Mouse (Mus musculus) liver, embryonic 16.5 days (tissue): ENCODE data around the gene Cd80. TPM values are rescaled to one million over a fixed set of nuclear protein-coding genes. Genes with fewer than 3 reads are reported as not detected.

Experiments
- ATAC-seq: fragments of 200-750 bp; cut with Nextera tagmentation; 2 replicates; pipeline ENCODE4 v1.8.0; 2017; ENCODE audit warnings: low read depth, mild to moderate bottlenecking, moderate number of reproducible peaks, moderate library complexity
- H3K27ac ChIP-seq: fragments of 300-500 bp; sonication (generic); 2 replicates; pipeline ENCODE4 v1.5.1; 2014; ENCODE audit warnings: mild to moderate bottlenecking, low read length
- H3K27me3 ChIP-seq: fragments of 300-500 bp; sonication (generic); 2 replicates; pipeline ENCODE4 v1.6.1; 2014; ENCODE audit warnings: low read depth, low read length, mixed read lengths; ENCODE audit not compliant: control insufficient read depth, insufficient read depth
- H3K36me3 ChIP-seq: fragments of 300-500 bp; sonication (generic); 2 replicates; pipeline ENCODE4 v1.6.1; 2014; ENCODE audit warnings: mild to moderate bottlenecking; ENCODE audit not compliant: control insufficient read depth, insufficient read depth
- H3K4me1 ChIP-seq: fragments of 300-500 bp; sonication (generic); 2 replicates; pipeline ENCODE4 v1.6.1; 2014; ENCODE audit warnings: low read depth, low read length, mixed read lengths; ENCODE audit not compliant: control insufficient read depth
- H3K4me2 ChIP-seq: fragments of 300-500 bp; sonication (generic); 2 replicates; pipeline ENCODE4 v1.6.1; 2014; ENCODE audit warnings: low read depth, low read length, mixed read lengths
- H3K4me3 ChIP-seq: fragments of 300-500 bp; sonication (generic); 2 replicates; pipeline ENCODE4 v1.5.1; 2014; ENCODE audit warnings: low read depth, mild to moderate bottlenecking, low read length
- H3K9ac ChIP-seq: fragments of 300-500 bp; sonication (generic); 2 replicates; pipeline ENCODE4 v1.6.1; 2014; ENCODE audit warnings: low read depth, low read length
- H3K9me3 ChIP-seq: fragments of 300-500 bp; sonication (generic); replicated peaks from 2 replicates; pipeline ENCODE4 v1.6.1; 2016; ENCODE audit warnings: low read length; ENCODE audit not compliant: control insufficient read depth
- WGBS: fragments of 180-500 bp; shearing (Covaris S2); extraction: QIAGEN DNeasy Blood & Tissue Kit; methylation state at CpG from one replicate; pipeline ENCODE4 v1.1.7; 2014; ENCODE audit not compliant: insufficient replicate concordance; 5-methylcytosine and 5-hydroxymethylcytosine counted together
- polyA plus RNA-seq: library from polyadenylated mRNA; unstranded; fragments of >200 nt; fragmentation: Nextera tagmentation; extraction: Ambion mirVana; gene quantifications from 2 replicates; pipeline ENCODE4 v1.2.1, GENCODE M21; 2015

Cd80 gene
- polyA plus RNA-seq, 1 experiment from 2014 or later: 0.21 TPM

DNA sequence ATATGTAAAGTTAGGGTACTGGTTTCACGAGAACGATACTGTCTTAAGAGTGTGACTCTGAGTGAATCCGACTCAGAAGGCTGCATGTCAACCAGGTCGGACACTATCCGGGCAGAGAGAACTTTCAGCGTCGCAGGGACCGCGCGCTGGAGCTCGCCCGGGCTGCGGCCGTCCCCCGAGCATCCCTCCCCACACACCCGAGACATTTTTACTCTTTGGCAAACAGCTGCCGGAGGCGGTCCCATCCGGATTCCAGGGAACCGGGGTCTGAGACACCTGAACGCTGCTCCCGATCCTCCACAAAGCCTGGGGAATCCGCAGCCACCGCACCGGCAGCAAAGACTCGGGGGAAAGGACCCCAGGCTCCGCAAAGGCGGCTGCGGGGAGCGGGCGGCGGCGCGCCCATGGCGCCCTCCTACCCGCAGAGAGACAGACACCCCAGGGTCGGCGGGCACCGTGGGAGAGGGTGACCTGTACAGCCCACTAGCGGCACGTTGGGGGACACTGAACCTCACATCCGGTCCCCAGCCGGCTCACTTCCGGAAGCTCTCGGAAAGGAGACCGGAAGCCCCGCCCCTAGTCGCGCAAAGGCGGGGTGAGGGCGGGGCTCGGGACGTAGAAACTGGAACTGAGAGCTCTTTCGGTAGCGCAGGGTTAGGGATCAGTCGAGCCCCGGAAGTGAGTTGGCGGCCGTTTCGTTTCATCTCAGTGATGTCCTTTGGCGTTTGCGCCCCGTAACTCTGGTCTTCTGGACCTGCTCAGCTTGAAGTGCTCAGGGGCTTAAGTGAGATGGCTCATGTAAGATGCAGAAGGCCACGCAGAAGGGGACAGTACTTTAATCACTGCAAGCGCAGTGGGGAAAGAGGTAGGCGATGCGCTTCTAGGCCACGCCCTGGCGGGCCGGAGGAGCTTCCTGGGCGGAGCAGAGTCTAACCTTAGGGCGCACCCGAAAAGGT lies 67.0 kb downstream of the Cd80 start, which contains the start of gene Timmdc1:
Timmdc1 (minus strand) TSS at position 535 of the 956 bp plus-strand sequence.
- peak within 1 kb of the TSS; percentile 99 for H3K4me3 ChIP-seq
- WGBS: under 1% methylated on average over 73 of the region's 73 CpGs

GRCm38 (mm10) chr16:38526264-38526663 lies 70.9 kb downstream of the Cd80 start:
- H3K9me3 ChIP-seq: no peaks in the 10 kb centered on the region
- H3K27ac ChIP-seq: no peak overlapping the region
- no peak overlapping the region for H3K4me3 ChIP-seq
- no peaks in the 10 kb centered on the region; the same call in 1 of the 2 replicates for H3K36me3 ChIP-seq
- H3K4me2 ChIP-seq: no peak overlapping the region
- no peaks in the 10 kb centered on the region for H3K27me3 ChIP-seq
- no peak for ATAC-seq
- 59% methylated on average over 6 of the region's 6 CpGs for WGBS
- H3K4me1 ChIP-seq: peaks cover 11% of the 10 kb centered on the region
- no peak overlapping the region for H3K9ac ChIP-seq

More for the DNA sequence above, 67.0 kb downstream of the Cd80 start, which contains the start of gene Timmdc1:
- ATAC-seq: peak; percentile 98
- no peaks in the 10 kb centered on the region for H3K27me3 ChIP-seq
- 0 out of 2 replicates have a peak, but pooled peaks cover 3% of the 10 kb centered on the region for H3K36me3 ChIP-seq
- peak within 1 kb of the TSS; percentile 98 for H3K27ac ChIP-seq
- peaks cover 12% of the 10 kb centered on the region for H3K4me1 ChIP-seq
- peak within 1 kb of the TSS; percentile 97 for H3K9ac ChIP-seq
- peak within 1 kb of the TSS; percentile 81 for H3K4me2 ChIP-seq
- H3K9me3 ChIP-seq: no peaks in the 10 kb centered on the region

DNA sequence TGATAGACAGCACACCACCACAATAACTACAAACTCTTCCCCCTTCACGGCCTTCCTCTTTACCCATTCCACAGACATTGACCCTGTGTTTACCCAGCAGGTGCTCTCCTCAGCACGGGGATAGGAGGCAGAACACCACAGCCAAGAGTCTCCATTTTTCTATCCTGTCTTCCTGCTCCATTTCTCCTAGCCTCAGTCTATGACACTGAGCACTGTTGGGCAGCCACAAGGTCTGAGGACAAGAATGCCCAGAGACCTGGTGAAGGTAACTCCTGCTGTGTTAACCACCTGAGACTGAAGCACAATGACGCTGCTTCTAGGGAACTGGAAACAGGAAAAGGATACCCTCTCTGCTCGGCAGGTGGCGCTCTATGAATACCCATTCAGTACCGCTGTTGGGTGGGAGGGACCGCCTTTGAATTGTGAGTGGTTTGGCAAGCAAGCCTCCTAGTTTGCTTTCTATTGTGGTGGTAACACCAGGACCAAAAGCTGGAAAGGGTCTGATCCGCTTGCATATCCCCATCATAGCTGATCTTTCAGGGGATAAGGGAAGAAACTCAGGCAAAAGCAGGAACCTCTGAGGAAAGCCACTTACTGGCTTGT lies 81.3 kb downstream of the Cd80 start:
- H3K4me1 ChIP-seq: no peaks in the 10 kb centered on the region
- no peaks in the 10 kb centered on the region for H3K27me3 ChIP-seq
- no peak overlapping the region for H3K9ac ChIP-seq
- no peak overlapping the region for H3K4me3 ChIP-seq
- H3K36me3 ChIP-seq: no peaks in the 10 kb centered on the region
- H3K27ac ChIP-seq: no peak overlapping the region
- no peak for ATAC-seq
- H3K4me2 ChIP-seq: no peak overlapping the region
- 34% methylated on average over 8 of the region's 8 CpGs for WGBS
- H3K9me3 ChIP-seq: no peaks in the 10 kb centered on the region

DNA sequence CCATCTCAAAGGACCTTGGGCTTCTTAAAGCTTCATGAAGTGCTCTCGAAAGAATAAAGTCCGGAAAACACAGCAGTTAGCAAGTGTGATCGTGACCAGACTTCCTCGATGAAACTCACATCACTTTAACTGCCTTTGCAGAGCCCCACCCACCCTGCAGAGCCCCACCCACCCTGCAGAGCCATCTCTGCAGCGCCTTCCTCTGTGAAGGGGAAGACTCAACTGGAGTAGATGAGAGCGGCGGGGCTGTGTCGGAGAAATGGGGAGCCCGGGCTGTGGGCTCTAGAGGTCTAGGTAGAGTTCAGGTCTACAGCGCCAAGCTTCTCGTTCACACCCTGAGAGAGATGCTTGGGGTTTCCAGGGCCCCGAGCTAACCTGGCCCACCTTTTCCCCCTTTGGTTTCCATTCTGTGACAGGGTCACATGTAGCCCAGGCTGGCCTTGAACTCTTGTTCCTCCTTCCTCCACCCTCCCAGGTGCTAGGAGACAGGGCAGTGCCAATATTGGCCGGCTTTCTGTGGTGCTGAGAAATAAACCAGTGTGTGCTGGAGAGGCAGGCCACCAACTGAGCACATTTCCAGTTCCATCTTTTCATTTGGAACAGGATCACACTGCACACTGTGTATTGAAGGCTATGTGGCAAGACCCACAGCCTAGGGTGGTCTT lies 83.5 kb downstream of the Cd80 start:
- Histone ChIP-seq H3K9ac (no peak overlapping the region), H3K27me3 (no peaks in the 10 kb centered on the region), H3K4me3 (no peak overlapping the region), H3K36me3 (no peaks in the 10 kb centered on the region), H3K4me2 (no peak overlapping the region), H3K9me3 (no peaks in the 10 kb centered on the region), H3K4me1 (no peaks in the 10 kb centered on the region), H3K27ac (no peak overlapping the region)
- WGBS: 68% methylated on average over 13 of the region's 13 CpGs
- no peak for ATAC-seq

Other genes with a start within 250 kb of the Cd80 start
- gene Nr1i2, start 160.7 kb upstream of the Cd80 start, polyA plus RNA-seq: 6.9 TPM in 2 replicates
- gene Maats1, start 113.4 kb upstream of the Cd80 start, polyA plus RNA-seq: 0.06 TPM in 1 of 2 replicates, not detected in the other
- gene Cox17, start 108.6 kb upstream of the Cd80 start, polyA plus RNA-seq: 209 and 258 TPM in 2 replicates
- not detected in 2 replicates for gene Gm21987, start 108.5 kb upstream of the Cd80 start, polyA plus RNA-seq
- gene Popdc2, start 93.4 kb upstream of the Cd80 start, polyA plus RNA-seq: 21.8 and 26.4 TPM in 2 replicates
- gene Pla1a, start 22.4 kb upstream of the Cd80 start, polyA plus RNA-seq: 34.8 and 40.4 TPM in 2 replicates
- 28.8 and 31.0 TPM in 2 replicates for gene Adprh, start 2.9 kb upstream of the Cd80 start, polyA plus RNA-seq
- gene Timmdc1, start 67.1 kb downstream of the Cd80 start, polyA plus RNA-seq: 10.6 and 11.2 TPM in 2 replicates
- 6.5 and 7.2 TPM in 2 replicates for gene Poglut1, start 94.7 kb downstream of the Cd80 start, polyA plus RNA-seq
- 31.0 and 34.5 TPM in 2 replicates for gene Tmem39a, start 103.1 kb downstream of the Cd80 start, polyA plus RNA-seq